Mouse (Mus musculus) v-Abl transformed pro-B cells (cell line): ENCODE measurements around the gene Trappc11.

ENCODE experiments used
- in situ Hi-C, 2 experiments: fragments of 400-800 bp; cut with MboI; formaldehyde crosslinking; loops; one replicate each; pipeline ENCODE4 v1.15.1; 2025; ENCODE audit not compliant: unreplicated experiment in 2 of 2

Gene Trappc11

GRCm38 (mm10) chr8:47533344-47534125 lies at the start of gene Trappc11, which contains the start of gene Rwdd4a:
Gene Trappc11, minus strand, starts transcription at chr8:47533470.
Gene Rwdd4a, plus strand, starts transcription at chr8:47533664.
- in situ Hi-C loops: loop anchor here (5.0 to 25.0 kb wide), 6 partner anchors 144 to 1571 kb away; partner anchors contain the start of genes Cdkn2aip (in 2 of the 2), Ing2 (in 2 of the 2), 1700029J07Rik (in 1 of the 2) and Lrp2bp (in 1 of the 2)

DNA sequence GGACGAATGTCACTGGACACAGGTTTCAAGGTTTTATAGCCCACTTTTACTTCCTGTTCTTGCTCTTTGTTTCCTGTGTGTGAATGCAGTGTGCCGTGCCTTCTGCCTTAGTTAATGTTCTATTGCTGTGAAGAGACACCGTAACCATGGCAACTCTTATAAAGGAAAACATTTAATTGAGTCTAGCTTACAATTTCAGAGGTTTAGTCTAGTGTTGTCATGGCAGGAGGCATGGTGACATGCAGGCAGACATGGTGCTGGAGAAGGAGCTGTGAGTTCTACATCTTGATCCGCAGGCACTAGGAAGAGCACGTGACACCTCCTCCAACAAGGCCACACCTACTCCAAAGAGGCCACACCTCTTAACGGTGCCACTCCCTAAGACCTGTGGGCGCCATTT lies 48.2 kb upstream of the Trappc11 start:
- in situ Hi-C loops: no loop called here

- in situ Hi-C loops: no loop called here
Observed at GRCm38 (mm10) chr8:47573482-47573881, 40.2 kb upstream of the Trappc11 start.

DNA sequence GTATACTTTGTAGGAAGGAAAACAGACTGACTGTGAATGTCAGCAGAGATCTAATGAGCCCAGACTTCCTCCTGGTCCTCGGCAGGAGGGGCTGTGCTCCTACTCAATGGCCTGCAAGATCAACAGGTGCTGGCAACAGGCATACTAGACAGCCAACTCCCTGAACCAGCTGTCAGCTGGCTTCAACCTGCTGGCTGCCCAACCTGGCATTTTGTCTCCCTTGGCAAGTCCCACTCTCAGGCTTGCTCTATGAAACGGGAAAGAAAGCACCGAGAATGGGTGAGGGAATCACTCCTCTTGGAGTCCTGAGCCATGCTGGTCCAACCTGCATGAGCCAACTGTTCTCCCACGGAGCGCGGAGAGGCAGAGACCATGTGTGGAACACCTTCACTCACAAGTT lies 36.9 kb upstream of the Trappc11 start:
- in situ Hi-C loops: no loop called here

- in situ Hi-C loops: no loop called here
Observed at GRCm38 (mm10) chr8:47568098-47568497, 34.8 kb upstream of the Trappc11 start.

GRCm38 (mm10) chr8:47566551-47566950 lies 33.3 kb upstream of the Trappc11 start:
- in situ Hi-C loops: no loop called here

DNA sequence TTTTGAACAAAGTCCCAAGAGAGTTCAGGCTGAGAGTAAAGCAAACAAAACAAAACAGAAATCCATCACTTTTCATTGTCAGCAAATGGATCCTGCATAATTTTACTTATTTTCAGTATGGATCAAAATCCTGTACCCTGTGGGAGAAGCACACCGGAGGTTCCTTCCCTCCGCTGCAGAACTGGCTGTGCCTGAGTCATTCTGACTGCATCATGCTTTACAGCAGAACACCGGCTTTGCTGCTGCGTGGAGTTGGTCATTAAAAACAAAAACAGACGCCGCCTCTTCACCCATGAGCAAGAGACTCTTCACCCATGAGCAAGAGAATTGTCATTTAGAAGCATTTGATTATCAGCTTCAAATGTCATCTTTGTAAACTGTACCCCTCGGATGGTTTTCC lies 27.5 kb upstream of the Trappc11 start:
- in situ Hi-C loops: no loop called here

GRCm38 (mm10) chr8:47558274-47558673 lies 25.0 kb upstream of the Trappc11 start:
- in situ Hi-C loops: no loop called here

DNA sequence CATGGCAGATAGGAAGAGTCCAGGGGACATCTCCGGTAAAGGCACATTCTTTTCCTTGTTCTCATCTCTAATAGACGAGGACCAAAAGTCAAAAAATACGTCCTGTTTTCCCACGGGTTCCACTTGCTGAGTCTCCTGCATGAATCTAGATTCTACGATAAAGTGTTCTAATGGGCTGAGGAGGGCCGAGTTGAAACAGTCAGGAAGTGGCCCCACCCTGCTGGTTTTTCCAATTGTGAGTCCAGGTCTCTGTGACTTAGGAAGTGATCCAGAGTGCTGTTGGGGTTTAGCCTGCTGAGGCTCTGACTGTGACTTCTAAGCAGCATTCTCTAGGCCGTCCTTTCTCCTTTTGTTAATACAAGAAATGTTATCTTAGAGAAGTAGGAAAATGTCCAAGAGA lies 23.2 kb upstream of the Trappc11 start:
- in situ Hi-C loops: no loop called here

DNA sequence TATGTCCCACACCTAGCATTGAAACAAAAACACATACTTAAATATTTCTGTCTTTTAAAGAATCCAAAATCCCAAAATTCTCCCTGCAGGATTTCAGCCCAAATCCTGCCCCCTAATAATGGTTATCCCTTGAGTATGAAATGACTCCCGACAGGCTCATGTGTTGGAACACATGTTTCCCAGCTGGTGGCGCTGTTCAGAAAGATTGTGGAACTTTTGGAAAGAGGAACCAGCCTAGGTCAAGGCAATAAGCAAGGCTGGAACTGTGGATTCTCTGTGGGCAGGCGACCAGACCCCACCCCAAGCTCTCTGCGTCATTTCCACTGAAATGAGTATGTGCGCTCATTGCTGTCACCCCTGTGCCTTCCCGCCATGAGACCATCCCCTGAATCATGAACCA lies 20.3 kb upstream of the Trappc11 start:
- in situ Hi-C loops: no loop called here

- in situ Hi-C loops: loop anchor here (25.0 kb wide), 4 partner anchors 440 to 1585 kb away; partner anchors contain the start of genes 1700029J07Rik (in 1 of the 2), Lrp2bp (in 1 of the 2), Ufsp2 (in 1 of the 2) and Wwc2 (in 1 of the 2)
Observed at GRCm38 (mm10) chr8:47547102-47547501, 13.8 kb upstream of the Trappc11 start.

DNA sequence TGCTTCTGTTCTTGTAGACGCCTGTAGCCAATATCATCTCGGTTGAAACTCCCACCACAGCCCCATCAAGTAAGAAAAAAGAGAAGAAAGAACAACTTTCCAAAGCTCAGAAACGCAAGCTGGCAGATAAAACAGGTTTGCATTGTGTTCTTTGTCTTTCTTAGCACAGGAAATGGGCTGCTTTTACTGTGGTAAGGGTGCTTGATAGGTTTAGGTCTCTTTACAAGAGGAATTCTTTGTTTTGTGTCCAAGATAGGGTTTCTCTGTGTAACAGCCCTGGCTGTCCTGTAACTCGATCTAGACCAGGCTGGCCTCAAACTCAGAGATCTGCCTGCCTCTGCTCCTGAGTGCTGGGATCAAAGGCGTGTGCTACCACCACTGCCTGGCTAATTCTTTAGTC lies 10.8 kb upstream of the Trappc11 start:
- in situ Hi-C loops: loop anchor here (25.0 kb wide), 4 partner anchors 443 to 1582 kb away; partner anchors contain the start of genes 1700029J07Rik (in 1 of the 2), Lrp2bp (in 1 of the 2), Ufsp2 (in 1 of the 2) and Wwc2 (in 1 of the 2)

DNA sequence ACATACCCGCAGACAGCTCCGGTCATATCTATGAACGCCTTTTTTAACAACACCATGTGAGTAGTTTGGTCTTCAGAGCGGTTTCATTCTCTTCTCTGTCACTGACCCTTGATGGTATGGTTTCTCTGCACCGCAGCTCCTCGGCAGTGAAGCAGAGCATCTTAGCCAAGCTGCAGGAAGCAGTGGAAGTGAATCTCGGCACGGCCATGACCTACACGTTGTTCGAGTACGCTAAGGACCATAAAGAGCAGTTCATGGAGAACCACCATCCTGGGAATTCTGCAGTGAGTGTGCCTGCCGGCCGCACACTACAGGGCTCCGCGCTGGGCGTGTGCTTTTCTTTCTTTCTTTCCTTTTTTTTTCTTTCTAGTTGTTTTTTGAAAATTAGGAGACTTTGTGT lies 9.5 kb upstream of the Trappc11 start:
- in situ Hi-C loops: loop anchor here (25.0 kb wide), 4 partner anchors 445 to 1580 kb away; partner anchors contain the start of genes 1700029J07Rik (in 1 of the 2), Lrp2bp (in 1 of the 2), Ufsp2 (in 1 of the 2) and Wwc2 (in 1 of the 2)

- in situ Hi-C loops: loop anchor here (25.0 kb wide), 4 partner anchors 449 to 1576 kb away; partner anchors contain the start of genes 1700029J07Rik (in 1 of the 2), Lrp2bp (in 1 of the 2), Ufsp2 (in 1 of the 2) and Wwc2 (in 1 of the 2)
Observed at GRCm38 (mm10) chr8:47538323-47538722, 5.1 kb upstream of the Trappc11 start.

DNA sequence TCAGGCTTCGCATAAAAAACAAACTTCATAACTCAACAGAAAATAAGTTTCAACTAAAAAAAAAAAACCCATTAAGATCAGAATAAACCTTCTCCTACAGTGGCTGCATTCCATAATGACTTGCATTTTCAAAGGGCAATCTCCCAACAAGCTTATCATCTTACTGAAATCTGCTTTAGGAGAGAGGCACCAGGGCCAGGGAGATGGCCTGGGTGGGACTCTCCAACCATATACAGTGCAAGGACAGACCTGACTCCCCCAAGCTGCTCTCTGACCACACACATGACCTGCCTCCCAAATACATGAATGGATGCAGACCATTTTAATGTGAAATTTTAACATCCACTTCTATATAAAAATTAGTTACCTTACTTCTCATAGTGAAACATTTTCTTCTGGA lies 5.2 kb downstream of the Trappc11 start:
- in situ Hi-C loops: loop anchor here (25.0 kb wide), 4 partner anchors 459 to 1566 kb away; partner anchors contain the start of genes 1700029J07Rik (in 1 of the 2), Lrp2bp (in 1 of the 2), Ufsp2 (in 1 of the 2) and Wwc2 (in 1 of the 2)

- in situ Hi-C loops: no loop called here
Observed at GRCm38 (mm10) chr8:47513601-47514000, 19.7 kb downstream of the Trappc11 start.

DNA sequence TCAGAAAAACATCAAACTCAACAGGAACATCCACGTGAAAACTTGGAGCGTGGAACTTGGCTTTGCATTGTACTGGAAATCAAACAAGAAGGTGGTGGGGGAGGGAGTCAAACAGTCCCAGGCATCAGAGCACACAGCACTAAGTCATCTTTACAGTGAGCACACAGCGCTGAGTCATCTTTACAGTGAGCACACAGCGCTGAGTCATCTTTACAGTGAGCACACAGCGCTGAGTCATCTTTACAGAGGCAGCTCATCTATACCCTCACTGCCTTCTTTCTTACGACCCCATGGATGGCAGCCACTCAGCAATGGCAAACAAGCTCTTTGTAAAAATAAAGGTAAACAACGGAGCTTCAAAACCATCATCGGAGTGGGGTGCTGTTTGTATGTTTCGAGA lies 22.3 kb downstream of the Trappc11 start:
- in situ Hi-C loops: no loop called here

GRCm38 (mm10) chr8:47505431-47505830 lies 27.8 kb downstream of the Trappc11 start:
- in situ Hi-C loops: no loop called here

DNA sequence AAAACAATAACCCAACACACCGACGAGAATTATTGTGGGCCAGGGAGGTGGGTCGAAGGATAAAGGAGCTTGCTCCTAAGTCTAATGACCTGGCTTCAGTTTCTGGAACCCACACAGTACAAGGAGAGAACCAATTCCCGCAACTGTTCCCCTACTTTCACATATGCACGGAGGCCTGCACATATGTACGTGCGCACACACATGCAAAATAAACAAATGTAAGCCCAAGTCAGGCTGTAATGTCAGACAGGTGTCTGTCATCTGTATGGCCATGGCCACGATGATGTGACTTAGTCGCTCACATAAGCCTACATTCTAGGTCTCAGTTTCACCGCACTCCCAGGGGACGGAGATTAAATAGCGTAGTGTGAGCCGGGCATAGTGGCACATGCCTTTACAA lies 30.7 kb downstream of the Trappc11 start:
- in situ Hi-C loops: no loop called here

DNA sequence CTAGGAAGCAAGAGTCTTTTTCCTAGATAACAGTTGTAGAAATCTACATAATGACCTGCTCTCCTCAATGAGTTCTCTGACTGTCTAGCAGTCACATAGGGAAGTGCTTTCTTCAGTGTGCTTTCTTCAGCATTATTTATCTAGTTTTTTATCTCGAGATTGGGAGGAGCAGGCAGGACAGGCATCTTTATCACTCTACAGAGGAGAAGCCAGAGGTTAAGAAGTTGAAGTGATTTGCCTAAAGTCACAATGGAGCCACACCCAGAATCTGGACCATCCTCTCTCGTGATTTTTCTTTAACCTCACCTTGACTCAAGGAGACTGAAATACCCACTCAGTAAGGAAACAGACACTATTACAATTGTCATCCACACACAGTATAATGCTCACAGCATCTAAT lies 31.3 kb downstream of the Trappc11 start:
- in situ Hi-C loops: no loop called here

DNA sequence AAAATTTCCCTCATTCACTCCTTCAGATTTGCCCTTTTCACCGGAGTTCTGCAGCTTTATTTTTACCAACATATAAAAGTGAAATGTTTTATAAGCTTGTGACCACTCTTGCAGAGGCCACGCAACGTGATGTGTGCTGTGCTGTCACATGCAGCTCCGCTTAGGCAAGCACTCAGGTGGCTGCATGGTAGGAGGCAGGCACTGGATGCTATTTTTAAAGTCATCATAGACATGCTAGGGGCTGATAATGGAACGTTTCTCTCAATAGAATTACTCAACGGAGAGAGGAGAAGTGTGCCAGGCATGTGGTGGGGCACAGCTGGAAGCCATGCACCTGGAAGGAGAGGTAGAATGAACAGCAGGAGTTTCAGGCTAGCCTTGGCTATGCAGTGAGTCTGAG lies 37.8 kb downstream of the Trappc11 start:
- in situ Hi-C loops: no loop called here
